Mouse (Mus musculus) kidney, embryonic 16.5 days (tissue): ENCODE measurements at regions not wholly inside any gene's neighbourhood (a gene's known extent, or its start where the extent isn't known, plus 50 kb on each side); places are given as distances from the start of the nearest gene placed in this dataset.

Source experiments
- ATAC-seq: fragments of 200-750 bp; cut with Nextera tagmentation; 2 replicates; pipeline ENCODE4 v1.8.0; 2017; ENCODE audit warnings: moderate TSS enrichment; ENCODE audit not compliant: low FRiP score, low TSS enrichment
- H3K27ac ChIP-seq: fragments of 300-500 bp; sonication (generic); 2 replicates; pipeline ENCODE4 v1.5.1; 2014; ENCODE audit warnings: low read length
- H3K27me3 ChIP-seq: fragments of 300-500 bp; sonication (generic); 2 replicates; pipeline ENCODE4 v1.6.1; 2014; ENCODE audit warnings: low read length, control low read depth, mixed read lengths; ENCODE audit not compliant: insufficient read depth
- H3K36me3 ChIP-seq: fragments of 300-500 bp; sonication (generic); 2 replicates; pipeline ENCODE4 v1.6.1; 2014; ENCODE audit warnings: low read length, control low read depth, mixed read lengths; ENCODE audit not compliant: insufficient read depth
- H3K4me1 ChIP-seq: fragments of 300-500 bp; sonication (generic); 2 replicates; pipeline ENCODE4 v1.6.1; 2014; ENCODE audit warnings: low read length, control low read depth, mixed read lengths; ENCODE audit not compliant: insufficient read depth
- H3K4me2 ChIP-seq: fragments of 300-500 bp; sonication (generic); replicated peaks from 2 replicates; pipeline ENCODE4 v1.6.1; 2014; ENCODE audit warnings: low read depth, low read length
- H3K4me3 ChIP-seq: fragments of 300-500 bp; sonication (generic); 2 replicates; pipeline ENCODE4 v1.5.1; 2014; ENCODE audit warnings: mild to moderate bottlenecking, low read length
- H3K9ac ChIP-seq: fragments of 300-500 bp; sonication (generic); replicated peaks from 2 replicates; pipeline ENCODE4 v1.6.1; 2014; ENCODE audit warnings: low read length
- H3K9me3 ChIP-seq: fragments of 300-500 bp; sonication (generic); 2 replicates; pipeline ENCODE4 v1.6.1; 2016; ENCODE audit warnings: low read length, control low read depth
- WGBS: fragments of 180-500 bp; shearing (Covaris S2); extraction: QIAGEN DNeasy Blood & Tissue Kit; methylation state at CpG from one replicate; pipeline ENCODE4 v1.1.7; 2014; 5-methylcytosine and 5-hydroxymethylcytosine counted together

- H3K36me3 ChIP-seq = no peaks in the 10 kb centered on the region
- no peaks in the 10 kb centered on the region for H3K9me3 ChIP-seq
- no peak overlapping the region for H3K4me2 ChIP-seq
- no peak overlapping the region for H3K9ac ChIP-seq
- H3K27me3 ChIP-seq = no peaks in the 10 kb centered on the region
- WGBS = 73% methylated on average over 3 of the region's 3 CpGs
- H3K4me1 ChIP-seq = no peaks in the 10 kb centered on the region
- no peak for ATAC-seq
- no peak overlapping the region for H3K4me3 ChIP-seq
- no peak overlapping the region for H3K27ac ChIP-seq
These were observed 225.3 kb upstream of the Gcfc2 start for GRCm38 (mm10) chr6:81698173-81698572.

GRCm38 (mm10) chr6:81714867-81715266 is 208.6 kb upstream of the Gcfc2 start:
- H3K27me3 ChIP-seq = no peaks in the 10 kb centered on the region
- no peaks in the 10 kb centered on the region for H3K36me3 ChIP-seq
- no peak overlapping the region for H3K27ac ChIP-seq
- H3K9ac ChIP-seq = no peak overlapping the region
- no peak overlapping the region for H3K4me2 ChIP-seq
- no peaks in the 10 kb centered on the region for H3K4me1 ChIP-seq
- 56% methylated on average over 3 of the region's 3 CpGs for WGBS
- ATAC-seq = no peak
- H3K9me3 ChIP-seq = no peaks in the 10 kb centered on the region
- H3K4me3 ChIP-seq = no peak overlapping the region

- no peak overlapping the region for H3K27ac ChIP-seq
- H3K4me2 ChIP-seq = no peak overlapping the region
- H3K4me1 ChIP-seq = no peaks in the 10 kb centered on the region
- ATAC-seq = no peak
- H3K4me3 ChIP-seq = no peak overlapping the region
- WGBS = 68% methylated on average over 5 of the region's 5 CpGs
- no peaks in the 10 kb centered on the region for H3K9me3 ChIP-seq
- no peaks in the 10 kb centered on the region for H3K27me3 ChIP-seq
- no peak overlapping the region for H3K9ac ChIP-seq
- H3K36me3 ChIP-seq = no peaks in the 10 kb centered on the region
These were observed 207.1 kb upstream of the Gcfc2 start for GRCm38 (mm10) chr6:81716371-81716770.

GRCm38 (mm10) chr6:81724601-81725545 is 198.6 kb upstream of the Gcfc2 start:
- Histone ChIP-seq H3K9me3 (no peaks in the 10 kb centered on the region), H3K4me2 (no peak overlapping the region), H3K36me3 (no peaks in the 10 kb centered on the region), H3K4me3 (no peak overlapping the region), H3K27ac (no peak overlapping the region), H3K9ac (no peak overlapping the region), H3K4me1 (no peaks in the 10 kb centered on the region), H3K27me3 (no peaks in the 10 kb centered on the region)
- WGBS = 84% methylated on average over 4 of the region's 4 CpGs
- ATAC-seq = no peak

GRCm38 (mm10) chr6:81731631-81732030 is 191.8 kb upstream of the Gcfc2 start:
- 60% methylated on average over 5 of the region's 5 CpGs for WGBS
- ATAC-seq = no peak
- no peak overlapping the region for H3K4me3 ChIP-seq
- no peaks in the 10 kb centered on the region for H3K9me3 ChIP-seq
- no peak overlapping the region for H3K9ac ChIP-seq
- H3K27ac ChIP-seq = no peak overlapping the region
- no peaks in the 10 kb centered on the region for H3K27me3 ChIP-seq
- no peaks in the 10 kb centered on the region for H3K4me1 ChIP-seq
- H3K4me2 ChIP-seq = no peak overlapping the region
- no peaks in the 10 kb centered on the region for H3K36me3 ChIP-seq

- no peak overlapping the region for H3K4me2 ChIP-seq
- no peak overlapping the region for H3K27ac ChIP-seq
- no peak overlapping the region for H3K9ac ChIP-seq
- H3K4me1 ChIP-seq = no peaks in the 10 kb centered on the region
- no peaks in the 10 kb centered on the region for H3K27me3 ChIP-seq
- 69% methylated on average over 3 of the region's 3 CpGs for WGBS
- no peaks in the 10 kb centered on the region for H3K9me3 ChIP-seq
- ATAC-seq = no peak
- no peak overlapping the region for H3K4me3 ChIP-seq
- no peaks in the 10 kb centered on the region for H3K36me3 ChIP-seq
These were observed 189.9 kb upstream of the Gcfc2 start for GRCm38 (mm10) chr6:81733527-81733926.

- ATAC-seq = no peak
- no peaks in the 10 kb centered on the region for H3K27me3 ChIP-seq
- no peak overlapping the region for H3K9ac ChIP-seq
- no peak overlapping the region for H3K4me2 ChIP-seq
- no peak overlapping the region for H3K27ac ChIP-seq
- no peaks in the 10 kb centered on the region for H3K9me3 ChIP-seq
- no peaks in the 10 kb centered on the region for H3K4me1 ChIP-seq
- H3K36me3 ChIP-seq = no peaks in the 10 kb centered on the region
- 94% methylated on average over 5 of the region's 5 CpGs for WGBS
- no peak overlapping the region for H3K4me3 ChIP-seq
These were observed 185.0 kb upstream of the Gcfc2 start for GRCm38 (mm10) chr6:81738466-81738865.

GRCm38 (mm10) chr6:81749681-81750080 is 173.8 kb upstream of the Gcfc2 start:
- WGBS = 53% methylated on average over 3 of the region's 3 CpGs
- Histone ChIP-seq H3K4me1 (no peaks in the 10 kb centered on the region), H3K27ac (no peak overlapping the region), H3K36me3 (no peaks in the 10 kb centered on the region), H3K9ac (no peak overlapping the region), H3K4me2 (no peak overlapping the region), H3K27me3 (no peaks in the 10 kb centered on the region), H3K4me3 (no peak overlapping the region), H3K9me3 (no peaks in the 10 kb centered on the region)
- ATAC-seq = no peak

GRCm38 (mm10) chr6:81751631-81752030 is 171.8 kb upstream of the Gcfc2 start:
- H3K27me3 ChIP-seq = no peaks in the 10 kb centered on the region
- H3K27ac ChIP-seq = no peak overlapping the region
- H3K4me1 ChIP-seq = no peaks in the 10 kb centered on the region
- WGBS = 79% methylated on average over 5 of the region's 5 CpGs
- H3K4me2 ChIP-seq = no peak overlapping the region
- H3K9ac ChIP-seq = no peak overlapping the region
- no peaks in the 10 kb centered on the region for H3K9me3 ChIP-seq
- no peak overlapping the region for H3K4me3 ChIP-seq
- ATAC-seq = no peak
- no peaks in the 10 kb centered on the region for H3K36me3 ChIP-seq

GRCm38 (mm10) chr6:81756242-81756641 is 167.2 kb upstream of the Gcfc2 start:
- Histone ChIP-seq H3K4me1 (no peaks in the 10 kb centered on the region), H3K4me2 (no peak overlapping the region)

More at GRCm38 (mm10) chr6:81756242-81756641, 167.2 kb upstream of the Gcfc2 start:
- H3K36me3 ChIP-seq = no peaks in the 10 kb centered on the region
- WGBS = 71% methylated on average over 7 of the region's 7 CpGs
- no peak overlapping the region for H3K27ac ChIP-seq
- no peaks in the 10 kb centered on the region for H3K9me3 ChIP-seq
- ATAC-seq = no peak
- H3K4me3 ChIP-seq = no peak overlapping the region
- no peaks in the 10 kb centered on the region for H3K27me3 ChIP-seq
- H3K9ac ChIP-seq = no peak overlapping the region
